Mouse (Mus musculus) G1E (cell line): ENCODE results near the gene Mmgt1.

Source experiments
- CTCF ChIP-seq: IDR thresholded peaks from 2 replicates; pipeline ENCODE4 v1.5.1; 2012; ENCODE audit warnings: low read depth, low read length, inconsistent platforms, mixed read lengths
- GATA1 ChIP-seq: IDR thresholded peaks from 2 replicates; pipeline ENCODE4 v1.6.1; 2012; ENCODE audit warnings: borderline replicate concordance, low read length, inconsistent platforms, mixed read lengths
- POLR2AphosphoS5 ChIP-seq: IDR thresholded peaks from 2 replicates; pipeline ENCODE4 v1.6.1; 2012; ENCODE audit warnings: low read depth, low read length, inconsistent platforms; ENCODE audit not compliant: insufficient replicate concordance

- no peak for TF ChIP-seq GATA1
- TF ChIP-seq CTCF: no peak
- no peak for TF ChIP-seq POLR2AphosphoS5
Observed at GRCm38 (mm10) chrX:56609623-56610317, 11.9 kb upstream of the Mmgt1 start, which contains the start of gene Slc9a6.
